Mouse (Mus musculus) embryonic facial prominence, embryonic 13.5 days (tissue): ENCODE measurements around the gene Specc1. TPM values are rescaled to one million over a fixed set of nuclear protein-coding genes. Genes with fewer than 3 reads are reported as not detected.

Experiments used
- ATAC-seq: fragments of 200-750 bp; cut with Nextera tagmentation; 2 replicates; pipeline ENCODE4 v1.8.0; 2017; ENCODE audit warnings: low read depth; ENCODE audit not compliant: insufficient number of reproducible peaks, insufficient read depth, low FRiP score, low TSS enrichment
- H3K27ac ChIP-seq: fragments of 300-500 bp; sonication (generic); 2 replicates; pipeline ENCODE4 v1.5.1; 2015; ENCODE audit warnings: moderate library complexity, mild to moderate bottlenecking, inconsistent platforms
- H3K27me3 ChIP-seq: fragments of 300-500 bp; sonication (generic); 2 replicates; pipeline ENCODE4 v1.6.1; 2015; ENCODE audit warnings: mild to moderate bottlenecking, inconsistent platforms
- H3K36me3 ChIP-seq: fragments of 300-500 bp; sonication (generic); 2 replicates; pipeline ENCODE4 v1.6.1; 2015; ENCODE audit warnings: mild to moderate bottlenecking, inconsistent platforms
- H3K4me1 ChIP-seq: fragments of 300-500 bp; sonication (generic); 2 replicates; pipeline ENCODE4 v1.6.1; 2015; ENCODE audit warnings: inconsistent platforms
- H3K4me2 ChIP-seq: fragments of 300-500 bp; sonication (generic); 2 replicates; pipeline ENCODE4 v1.6.1; 2015; ENCODE audit warnings: moderate library complexity, mild to moderate bottlenecking, inconsistent platforms
- H3K4me3 ChIP-seq: fragments of 300-500 bp; sonication (generic); 2 replicates; pipeline ENCODE4 v1.5.1; 2015; ENCODE audit warnings: mild to moderate bottlenecking, inconsistent platforms
- H3K9ac ChIP-seq: fragments of 300-500 bp; sonication (generic); 2 replicates; pipeline ENCODE4 v1.6.1; 2015; ENCODE audit warnings: mild to moderate bottlenecking, inconsistent platforms
- H3K9me3 ChIP-seq: fragments of 300-500 bp; sonication (generic); 2 replicates; pipeline ENCODE4 v1.6.1; 2016; ENCODE audit warnings: inconsistent platforms
- WGBS: fragments of 180-500 bp; shearing (Covaris S2); methylation state at CpG from one replicate; pipeline ENCODE4 v1.1.7; 2015; ENCODE audit warnings: mixed read lengths; 5-methylcytosine and 5-hydroxymethylcytosine counted together
- polyA plus RNA-seq: library from polyadenylated mRNA; unstranded; fragments of >200 nt; fragmentation: Nextera tagmentation; extraction: Ambion mirVana; gene quantifications from 2 replicates; pipeline ENCODE4 v1.2.1, GENCODE M21; 2015

Specc1 gene
- polyA plus RNA-seq, 1 experiment from 2014 or later = 14.1 TPM

DNA sequence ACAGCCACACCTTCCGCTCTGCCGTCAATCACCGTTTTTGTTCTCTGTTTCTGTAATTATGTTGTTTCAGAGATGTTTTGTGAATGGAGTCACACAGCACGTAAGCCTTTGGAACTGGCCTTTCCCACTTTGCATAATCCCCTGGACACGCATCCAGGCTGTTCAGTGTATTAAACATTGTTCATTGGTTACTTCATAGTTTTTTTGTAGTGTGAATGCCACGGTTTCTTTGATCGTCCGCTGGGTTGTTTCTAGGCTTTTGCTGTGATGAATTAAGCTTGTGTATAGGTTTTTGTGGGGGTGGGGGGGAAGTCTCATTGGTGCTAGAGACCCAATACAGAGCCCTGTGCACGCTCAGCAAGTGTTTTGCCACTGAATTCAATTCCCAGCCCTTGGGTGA is 97.4 kb downstream of the Specc1 start:
- WGBS = 54% methylated on average over 9 of the region's 9 CpGs
- Histone ChIP-seq H3K36me3 (no peaks in the 10 kb centered on the region), H3K4me2 (no peak overlapping the region), H3K27me3 (no peaks in the 10 kb centered on the region), H3K27ac (no peak overlapping the region), H3K4me3 (no peak overlapping the region), H3K9me3 (no peaks in the 10 kb centered on the region), H3K4me1 (0 out of 2 replicates have a peak, but pooled peaks cover 7% of the 10 kb centered on the region), H3K9ac (no peak overlapping the region)
- ATAC-seq = no peak

DNA sequence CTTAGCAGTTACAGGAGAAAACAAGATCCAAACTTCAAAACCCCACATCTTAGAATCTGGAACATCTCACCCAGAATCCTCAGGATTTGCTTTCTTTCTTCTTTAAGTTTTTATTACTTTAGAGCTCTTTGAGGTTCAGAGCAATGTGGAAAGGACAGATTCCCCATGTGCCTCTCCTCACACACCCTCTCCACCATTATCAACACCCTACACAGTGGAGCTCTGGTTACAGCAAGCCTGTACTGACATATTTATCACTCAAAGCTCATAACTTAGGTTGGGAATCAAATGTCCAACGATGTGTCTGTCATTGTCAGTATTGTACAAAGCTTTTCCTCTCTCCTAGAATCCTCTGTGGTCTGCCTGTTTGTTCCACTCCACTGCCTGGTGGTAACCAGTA is 108.0 kb downstream of the Specc1 start:
- 59% methylated on average over 1 of the region's 1 CpGs for WGBS
- no peak for ATAC-seq

DNA sequence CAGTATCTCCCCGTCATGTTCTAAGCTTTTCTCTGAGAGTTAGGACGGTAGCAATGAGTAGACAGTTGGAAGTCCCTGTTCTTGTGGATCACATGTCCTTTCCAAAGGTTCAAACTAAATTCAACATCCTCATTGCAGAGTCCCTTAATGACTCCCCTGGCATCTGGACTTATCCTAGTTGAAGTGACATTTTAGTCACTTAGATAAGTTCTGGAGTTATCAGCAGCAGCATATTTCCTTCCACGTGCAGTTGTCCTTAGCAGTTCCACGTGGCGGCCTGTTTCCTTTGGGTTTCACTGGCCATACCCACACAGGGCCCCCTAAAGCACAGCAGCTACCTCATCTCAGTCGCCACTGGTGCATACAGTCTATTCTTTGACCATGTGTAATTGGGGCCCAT is 109.1 kb downstream of the Specc1 start:
- Histone ChIP-seq H3K4me1 (0 out of 2 replicates have a peak, but pooled peaks cover 3% of the 10 kb centered on the region), H3K9me3 (no peaks in the 10 kb centered on the region), H3K9ac (no peak overlapping the region), H3K27ac (no peak overlapping the region), H3K4me2 (no peak overlapping the region), H3K4me3 (no peak overlapping the region), H3K36me3 (no peaks in the 10 kb centered on the region), H3K27me3 (no peaks in the 10 kb centered on the region)
- WGBS = 60% methylated on average over 6 of the region's 6 CpGs
- ATAC-seq = no peak

More for the DNA sequence above, 108.0 kb downstream of the Specc1 start:
- no peak overlapping the region for H3K4me2 ChIP-seq
- 0 out of 2 replicates have a peak, but pooled peaks cover 3% of the 10 kb centered on the region for H3K4me1 ChIP-seq
- H3K9me3 ChIP-seq = no peaks in the 10 kb centered on the region
- H3K4me3 ChIP-seq = no peak overlapping the region
- no peaks in the 10 kb centered on the region for H3K36me3 ChIP-seq
- H3K27me3 ChIP-seq = no peaks in the 10 kb centered on the region
- H3K27ac ChIP-seq = no peak overlapping the region
- no peak overlapping the region for H3K9ac ChIP-seq

DNA sequence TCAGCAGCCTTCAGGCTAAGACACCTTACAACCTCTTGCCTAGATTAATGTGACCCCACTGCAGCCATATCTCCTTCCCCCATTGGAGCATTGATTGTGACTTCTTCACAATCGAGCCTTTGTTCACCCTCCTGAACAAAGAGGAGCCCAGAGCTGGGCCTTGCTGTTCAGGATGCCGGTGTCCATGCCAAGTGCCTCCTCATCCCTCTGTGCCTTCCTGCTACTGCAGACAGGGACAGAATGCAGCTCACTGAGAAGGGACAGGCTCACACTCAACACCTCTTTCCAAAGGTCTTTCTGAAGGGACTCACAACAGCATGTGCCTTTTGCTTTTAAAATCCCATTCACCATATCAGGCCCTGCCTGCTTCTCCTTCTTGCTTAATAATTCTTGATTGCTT is 113.0 kb downstream of the Specc1 start:
- ATAC-seq = no peak
- Histone ChIP-seq H3K4me3 (no peak overlapping the region), H3K27ac (no peak overlapping the region), H3K4me2 (no peak overlapping the region), H3K27me3 (no peaks in the 10 kb centered on the region), H3K4me1 (0 out of 2 replicates have a peak, but pooled peaks cover 3% of the 10 kb centered on the region), H3K9ac (no peak overlapping the region), H3K36me3 (no peaks in the 10 kb centered on the region), H3K9me3 (no peaks in the 10 kb centered on the region)
- 38% methylated on average over 2 of the region's 2 CpGs for WGBS

DNA sequence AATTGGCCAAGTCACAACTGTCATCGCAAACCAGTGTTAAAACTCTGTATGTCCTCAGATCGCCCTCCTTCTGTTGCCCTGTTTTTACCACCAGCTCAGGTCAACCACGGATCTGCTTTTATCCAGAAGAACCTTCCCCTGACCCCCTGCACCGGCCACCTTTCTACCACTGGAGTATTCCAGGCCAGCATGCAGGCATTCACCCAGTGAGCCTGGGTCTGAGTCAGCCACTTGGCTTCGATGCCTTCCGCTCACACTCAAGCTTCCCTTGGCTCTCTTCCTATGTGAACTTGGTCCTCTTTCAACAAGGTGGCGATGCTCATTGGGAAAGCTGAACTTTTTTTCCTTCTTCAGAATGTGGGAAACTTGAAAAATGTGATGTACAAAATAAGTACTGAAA is 113.6 kb downstream of the Specc1 start:
- no peak for ATAC-seq
- Histone ChIP-seq H3K36me3 (no peaks in the 10 kb centered on the region), H3K9me3 (no peaks in the 10 kb centered on the region), H3K4me1 (0 out of 2 replicates have a peak, but pooled peaks cover 3% of the 10 kb centered on the region), H3K9ac (no peak overlapping the region), H3K4me2 (no peak overlapping the region), H3K4me3 (no peak overlapping the region), H3K27me3 (no peaks in the 10 kb centered on the region), H3K27ac (no peak overlapping the region)
- 79% methylated on average over 7 of the region's 7 CpGs for WGBS

DNA sequence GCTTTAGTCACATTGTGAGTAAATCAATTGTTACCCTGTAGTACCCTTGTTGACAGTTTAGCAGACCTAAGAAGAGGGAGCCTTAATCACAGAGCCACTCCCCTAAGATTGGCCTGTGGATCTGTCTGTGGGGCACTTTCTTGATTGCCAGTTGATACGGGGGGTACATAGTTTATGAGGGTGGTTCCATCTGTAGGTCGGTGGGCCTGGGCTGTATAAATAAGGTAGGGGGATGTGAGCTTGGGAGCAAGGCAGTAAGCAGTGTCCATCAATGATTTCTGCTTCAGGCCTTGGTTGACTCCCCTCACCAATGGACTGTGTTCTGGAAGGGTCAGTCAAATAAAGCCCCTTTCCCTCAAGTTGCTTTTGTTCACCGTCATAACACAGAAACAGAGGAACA is 115.8 kb downstream of the Specc1 start:
- 75% methylated on average over 3 of the region's 3 CpGs for WGBS
- Histone ChIP-seq H3K9ac (no peak overlapping the region), H3K27ac (no peak overlapping the region), H3K27me3 (no peaks in the 10 kb centered on the region), H3K4me3 (no peak overlapping the region), H3K36me3 (no peaks in the 10 kb centered on the region), H3K9me3 (no peaks in the 10 kb centered on the region), H3K4me2 (no peak overlapping the region), H3K4me1 (0 out of 2 replicates have a peak, but pooled peaks cover 3% of the 10 kb centered on the region)
- ATAC-seq = no peak

DNA sequence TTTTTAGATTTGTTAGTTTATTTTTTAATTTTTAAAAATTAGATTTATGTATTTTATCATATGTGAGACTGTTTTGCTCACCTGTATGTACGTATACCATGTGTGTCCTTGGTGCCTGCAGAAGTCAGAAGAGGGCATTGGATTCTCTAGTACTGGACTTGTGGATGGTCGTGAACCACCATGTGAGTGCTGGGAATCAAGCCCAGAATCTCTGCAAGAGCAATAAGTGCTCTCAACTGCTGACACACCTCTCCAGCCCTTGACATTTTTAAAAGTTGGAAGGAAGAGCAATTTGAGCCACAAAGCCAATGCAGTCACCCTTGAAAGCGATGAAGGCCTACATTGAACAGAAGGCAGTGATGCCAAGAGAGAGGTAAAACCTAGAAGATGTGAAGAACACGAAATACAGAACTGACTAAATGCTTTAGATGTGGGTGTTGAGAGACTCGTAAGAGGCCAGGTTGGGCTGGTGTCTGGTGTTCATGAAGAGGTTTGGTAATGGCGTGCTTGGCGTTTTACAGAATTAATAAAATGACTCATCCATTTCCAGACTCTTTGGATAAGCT is 117.1 kb downstream of the Specc1 start:
- Histone ChIP-seq H3K27me3 (no peaks in the 10 kb centered on the region), H3K4me2 (no peak overlapping the region), H3K27ac (no peak overlapping the region), H3K4me1 (0 out of 2 replicates have a peak, but pooled peaks cover 6% of the 10 kb centered on the region), H3K4me3 (no peak overlapping the region), H3K36me3 (no peaks in the 10 kb centered on the region), H3K9me3 (no peaks in the 10 kb centered on the region), H3K9ac (no peak overlapping the region)
- no peak for ATAC-seq
- WGBS = 89% methylated on average over 7 of the region's 7 CpGs

DNA sequence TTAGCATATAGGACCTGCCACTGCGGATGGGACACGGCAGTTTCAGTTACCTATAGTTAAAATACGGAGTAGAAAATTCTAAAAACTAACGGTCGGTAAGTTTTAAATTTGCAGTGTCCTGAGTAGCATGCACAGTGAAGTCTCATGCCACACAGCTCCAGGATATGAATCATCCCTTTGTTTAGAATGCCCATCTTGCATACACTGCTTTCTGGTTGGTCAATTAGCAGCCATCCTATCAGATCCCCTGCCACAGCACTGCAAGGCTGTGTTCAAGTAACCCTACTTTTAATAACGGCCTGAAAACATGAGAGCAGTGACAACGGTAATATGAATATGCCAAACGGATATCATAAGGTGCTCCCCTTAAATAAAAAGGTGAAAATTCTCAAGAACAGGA is 118.0 kb downstream of the Specc1 start:
- H3K27ac ChIP-seq = no peak overlapping the region
- no peak for ATAC-seq
- H3K9me3 ChIP-seq = no peaks in the 10 kb centered on the region
- H3K9ac ChIP-seq = no peak overlapping the region
- no peaks in the 10 kb centered on the region for H3K27me3 ChIP-seq
- H3K4me2 ChIP-seq = no peak overlapping the region
- H3K4me3 ChIP-seq = no peak overlapping the region
- WGBS = 84% methylated on average over 8 of the region's 8 CpGs
- no peaks in the 10 kb centered on the region for H3K36me3 ChIP-seq
- H3K4me1 ChIP-seq = 0 out of 2 replicates have a peak, but pooled peaks cover 7% of the 10 kb centered on the region

DNA sequence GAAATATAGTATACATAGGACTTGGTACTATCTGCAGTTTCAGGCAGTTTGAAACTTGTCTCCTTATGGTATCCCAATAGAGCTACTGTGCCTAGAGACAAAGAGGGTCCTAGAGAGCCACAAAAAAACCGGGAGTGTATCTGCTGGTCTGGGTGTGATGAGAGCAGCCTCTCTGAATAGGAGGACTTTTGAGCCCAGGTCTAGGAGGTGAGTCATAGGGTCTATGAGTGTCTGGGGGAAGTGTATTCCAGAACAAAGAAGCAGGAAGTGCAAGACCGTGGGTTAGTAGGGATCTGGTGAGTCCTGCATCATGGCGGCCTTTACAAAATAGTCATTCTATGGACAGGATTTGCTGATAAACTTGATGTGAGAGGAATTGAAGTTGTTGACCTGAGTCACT is 118.5 kb downstream of the Specc1 start:
- 79% methylated on average over 3 of the region's 3 CpGs for WGBS
- no peak for ATAC-seq

DNA sequence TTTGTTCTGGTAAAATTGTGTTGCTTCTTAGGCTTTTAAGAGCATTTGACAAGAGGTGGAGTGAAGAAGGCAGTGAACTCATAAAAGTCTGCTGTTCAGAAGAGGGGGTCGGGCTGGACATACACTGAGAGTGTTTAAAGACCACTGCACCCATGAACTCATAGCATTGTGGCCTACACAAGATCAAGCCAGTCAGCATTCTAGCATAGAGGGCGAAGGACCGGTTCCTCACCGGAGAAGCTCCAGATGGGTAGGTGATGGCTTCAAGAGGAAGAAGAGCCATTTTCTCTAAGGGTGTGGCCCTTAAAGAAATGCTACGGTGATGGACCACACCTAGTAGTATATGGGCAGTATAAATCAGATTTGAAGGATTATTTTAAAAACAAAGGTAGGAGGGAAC is 119.0 kb downstream of the Specc1 start:
- no peak overlapping the region for H3K4me3 ChIP-seq
- H3K9me3 ChIP-seq = no peaks in the 10 kb centered on the region
- 97% methylated on average over 5 of the region's 5 CpGs for WGBS
- H3K4me2 ChIP-seq = no peak overlapping the region
- H3K36me3 ChIP-seq = no peaks in the 10 kb centered on the region
- H3K27ac ChIP-seq = no peak overlapping the region
- ATAC-seq = no peak
- 0 out of 2 replicates have a peak, but pooled peaks cover 7% of the 10 kb centered on the region for H3K4me1 ChIP-seq
- no peak overlapping the region for H3K9ac ChIP-seq
- no peaks in the 10 kb centered on the region for H3K27me3 ChIP-seq

More for the DNA sequence above, 118.5 kb downstream of the Specc1 start:
- no peak overlapping the region for H3K9ac ChIP-seq
- no peaks in the 10 kb centered on the region for H3K36me3 ChIP-seq
- 0 out of 2 replicates have a peak, but pooled peaks cover 7% of the 10 kb centered on the region for H3K4me1 ChIP-seq
- H3K9me3 ChIP-seq = no peaks in the 10 kb centered on the region
- H3K27ac ChIP-seq = no peak overlapping the region
- H3K4me2 ChIP-seq = no peak overlapping the region
- H3K4me3 ChIP-seq = no peak overlapping the region
- H3K27me3 ChIP-seq = no peaks in the 10 kb centered on the region

DNA sequence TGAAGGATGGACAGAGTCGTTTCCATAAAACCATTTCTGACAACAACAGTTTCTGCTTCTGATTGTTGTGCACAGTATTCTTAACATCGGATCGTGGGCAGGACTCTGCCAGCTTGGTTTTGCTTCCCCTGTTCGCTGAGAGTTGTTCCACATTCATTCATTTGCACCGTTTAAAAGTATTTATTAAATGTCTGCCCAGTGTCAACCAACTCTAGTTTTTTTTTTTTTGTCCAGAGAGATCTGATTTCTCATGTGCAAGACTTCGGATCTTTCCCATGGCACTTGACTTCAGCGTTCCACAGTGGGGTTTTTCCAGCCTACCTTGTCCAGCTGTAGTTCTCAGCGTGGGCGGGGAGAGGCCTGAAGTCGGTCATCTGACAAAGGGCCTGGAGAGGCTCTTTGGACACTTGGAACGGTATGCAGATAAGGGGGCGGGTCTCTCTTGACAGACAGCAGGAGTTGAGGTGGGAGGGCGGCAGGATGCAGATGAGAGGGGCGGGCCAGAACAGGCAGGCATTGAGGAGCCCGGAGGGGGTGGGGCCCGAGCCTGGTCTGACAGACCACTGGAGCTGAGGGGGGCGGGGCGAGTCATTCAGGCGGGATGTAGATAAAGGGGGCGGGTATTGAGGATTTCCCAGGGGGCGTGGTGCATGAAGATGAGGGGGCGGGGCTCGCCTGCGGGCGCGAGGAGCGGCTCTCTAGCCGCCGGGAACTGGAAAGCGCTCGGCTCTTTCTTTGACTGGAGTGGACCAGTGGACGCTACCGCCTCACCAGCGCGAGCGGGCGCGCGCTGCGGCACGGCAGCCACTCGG is 120.0 kb downstream of the Specc1 start:
- H3K27ac ChIP-seq = peak overlapping the region; percentile 87
- peak overlapping the region; percentile 83 for H3K4me3 ChIP-seq
- H3K36me3 ChIP-seq = no peaks in the 10 kb centered on the region
- 4% methylated on average over 40 of the region's 42 CpGs for WGBS
- no peaks in the 10 kb centered on the region for H3K27me3 ChIP-seq
- no peaks in the 10 kb centered on the region for H3K9me3 ChIP-seq
- H3K4me1 ChIP-seq = 0 out of 2 replicates have a peak, but pooled peaks cover 7% of the 10 kb centered on the region
- H3K4me2 ChIP-seq = peak overlapping the region; percentile 85
- ATAC-seq = peak; percentile 98
- H3K9ac ChIP-seq = peak overlapping the region; percentile 92
